Mouse (Mus musculus): ENCODE results near the gene Fpr2.

DNA sequence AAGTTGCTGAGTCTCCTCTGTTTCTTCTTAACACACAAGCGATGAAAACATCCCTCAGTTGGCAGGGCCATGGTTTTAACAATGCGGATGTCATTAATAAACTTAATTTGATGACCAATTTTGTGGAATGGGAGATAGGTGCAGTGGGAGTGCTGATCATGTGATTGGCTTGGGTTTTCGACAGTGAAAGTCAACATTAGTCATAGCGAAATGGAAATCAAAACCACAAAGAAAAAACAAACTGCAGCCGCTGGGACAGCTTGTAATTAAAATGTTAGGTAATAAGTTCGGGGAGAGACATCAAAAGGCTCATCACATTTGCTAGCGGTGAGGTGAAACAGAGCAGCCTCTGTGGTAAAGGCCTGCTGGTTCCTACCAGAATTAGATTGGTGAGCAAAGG is 46.8 kb upstream of the Fpr2 start:
- TF ChIP-seq CTCF (IDR thresholded peaks at IDR 0.05; ENCODE audit: control insufficient read depth, insufficient read depth, low read length) (no peak), POLR2A (IDR thresholded peaks at IDR 0.05; ENCODE audit: borderline replicate concordance, control insufficient read depth, low read depth, low read length) (no peak)
